Mouse (Mus musculus): ENCODE measurements at regions not wholly inside any gene's neighbourhood (a gene's known extent, or its start where the extent isn't known, plus 50 kb on each side); places are given as distances from the start of the nearest gene placed in this dataset.

DNA sequence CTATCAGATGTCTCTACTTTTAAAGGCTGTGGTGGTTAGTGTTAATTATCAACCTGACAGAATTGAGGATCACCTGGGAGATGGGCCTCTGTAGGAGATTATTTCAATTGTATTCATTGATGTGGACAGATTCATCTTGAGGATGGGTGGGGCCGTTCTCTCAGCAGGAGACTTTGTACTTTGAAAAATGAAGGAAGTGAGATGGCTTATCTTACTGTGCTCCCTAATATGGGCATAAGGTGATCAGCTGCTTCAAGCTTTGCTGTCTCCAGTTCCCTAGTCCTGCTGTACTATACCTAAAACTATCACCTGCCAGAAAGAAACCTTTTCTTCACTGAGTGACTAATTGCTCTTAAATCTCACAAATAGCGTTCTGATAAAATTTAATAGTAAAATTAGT is 159.4 kb downstream of the Rad51ap2 start:
- no peak overlapping the region for H3K9ac ChIP-seq (ENCODE audit: low read depth, low read length)
- WGBS: 72% methylated on average over 2 of the region's 2 CpGs
- no peak overlapping the region for H3K27ac ChIP-seq (replicated peaks; ENCODE audit: insufficient read depth, low read depth, low read length)
- DNase-seq (ENCODE audit: extremely low read depth, low read depth, low spot score): no peak
- TF ChIP-seq POLR2A (IDR thresholded peaks at IDR 0.05; ENCODE audit: extremely low read depth, insufficient read depth, low read length) (no peak), CTCF (IDR thresholded peaks at IDR 0.05; ENCODE audit: low read depth, low read length) (no peak)
- H3K79me2 ChIP-seq (ENCODE audit: control insufficient read depth, insufficient read depth, low read length): no peaks in the 10 kb centered on the region
- H3K4me1 ChIP-seq (ENCODE audit: control insufficient read depth, insufficient read depth, low read length): no peaks in the 10 kb centered on the region
- H3K36me3 ChIP-seq (ENCODE audit: control insufficient read depth, insufficient read depth, low read length): no peaks in the 10 kb centered on the region
- H3K27me3 ChIP-seq (ENCODE audit: control insufficient read depth, insufficient read depth, low read length): no peaks in the 10 kb centered on the region
- H3K4me3 ChIP-seq (ENCODE audit: insufficient read depth, low read depth, low read length): no peak overlapping the region

GRCm38 (mm10) chr12:11623561-11623960 is 167.7 kb downstream of the Rad51ap2 start:
- Histone ChIP-seq H3K79me2 (ENCODE audit: control insufficient read depth, insufficient read depth, low read length) (no peaks in the 10 kb centered on the region), H3K36me3 (ENCODE audit: control insufficient read depth, insufficient read depth, low read length) (no peaks in the 10 kb centered on the region), H3K4me1 (ENCODE audit: control insufficient read depth, insufficient read depth, low read length) (no peaks in the 10 kb centered on the region), H3K27ac (replicated peaks; ENCODE audit: insufficient read depth, low read depth, low read length) (no peak overlapping the region), H3K27me3 (ENCODE audit: control insufficient read depth, insufficient read depth, low read length) (no peaks in the 10 kb centered on the region), H3K4me3 (ENCODE audit: insufficient read depth, low read depth, low read length) (no peak overlapping the region), H3K9ac (ENCODE audit: low read depth, low read length) (no peak overlapping the region)
- no peak for DNase-seq (ENCODE audit: extremely low read depth, low read depth, low spot score)
- TF ChIP-seq POLR2A (IDR thresholded peaks at IDR 0.05; ENCODE audit: extremely low read depth, insufficient read depth, low read length) (no peak), CTCF (IDR thresholded peaks at IDR 0.05; ENCODE audit: low read depth, low read length) (no peak)
- WGBS: 84% methylated on average over 1 of the region's 1 CpGs

- Histone ChIP-seq H3K9ac (ENCODE audit: low read depth, low read length) (no peak overlapping the region), H3K27ac (replicated peaks; ENCODE audit: insufficient read depth, low read depth, low read length) (no peak overlapping the region), H3K27me3 (ENCODE audit: control insufficient read depth, insufficient read depth, low read length) (no peaks in the 10 kb centered on the region), H3K79me2 (ENCODE audit: control insufficient read depth, insufficient read depth, low read length) (no peaks in the 10 kb centered on the region), H3K4me1 (ENCODE audit: control insufficient read depth, insufficient read depth, low read length) (no peaks in the 10 kb centered on the region), H3K4me3 (ENCODE audit: insufficient read depth, low read depth, low read length) (no peak overlapping the region), H3K36me3 (ENCODE audit: control insufficient read depth, insufficient read depth, low read length) (no peaks in the 10 kb centered on the region)
- WGBS: 74% methylated on average over 1 of the region's 1 CpGs
- no peak for DNase-seq (ENCODE audit: extremely low read depth, low read depth, low spot score)
- TF ChIP-seq POLR2A (IDR thresholded peaks at IDR 0.05; ENCODE audit: extremely low read depth, insufficient read depth, low read length): no peak
- no peak for TF ChIP-seq CTCF (IDR thresholded peaks at IDR 0.05; ENCODE audit: low read depth, low read length)
These were observed 174.3 kb downstream of the Rad51ap2 start for GRCm38 (mm10) chr12:11630178-11630577.

DNA sequence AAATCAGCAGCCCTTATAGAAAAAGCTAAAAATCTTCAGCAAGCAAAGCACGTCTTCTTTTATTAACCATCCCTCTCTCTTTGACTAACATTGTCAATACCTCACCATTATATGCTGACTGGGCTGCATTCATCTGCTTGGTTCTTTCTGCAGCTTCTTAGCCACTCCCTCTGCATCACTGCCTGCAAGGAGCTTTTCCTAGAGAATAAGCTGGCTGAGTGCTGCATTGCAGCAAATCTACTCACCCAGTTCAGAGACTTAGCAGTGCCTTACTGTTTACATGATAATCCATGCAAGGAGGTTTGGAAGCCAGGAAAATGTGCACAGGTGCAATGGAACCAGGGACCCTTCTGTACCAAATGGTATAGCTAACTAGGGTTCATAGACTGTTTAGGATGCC is 175.9 kb downstream of the Rad51ap2 start:
- DNase-seq (ENCODE audit: extremely low read depth, low read depth, low spot score): no peak
- Histone ChIP-seq H3K79me2 (ENCODE audit: control insufficient read depth, insufficient read depth, low read length) (no peaks in the 10 kb centered on the region), H3K27ac (replicated peaks; ENCODE audit: insufficient read depth, low read depth, low read length) (no peak overlapping the region), H3K27me3 (ENCODE audit: control insufficient read depth, insufficient read depth, low read length) (no peaks in the 10 kb centered on the region), H3K4me1 (ENCODE audit: control insufficient read depth, insufficient read depth, low read length) (no peaks in the 10 kb centered on the region), H3K36me3 (ENCODE audit: control insufficient read depth, insufficient read depth, low read length) (no peaks in the 10 kb centered on the region), H3K9ac (ENCODE audit: low read depth, low read length) (no peak overlapping the region), H3K4me3 (ENCODE audit: insufficient read depth, low read depth, low read length) (no peak overlapping the region)
- 84% methylated on average over 1 of the region's 1 CpGs for WGBS
- TF ChIP-seq CTCF (IDR thresholded peaks at IDR 0.05; ENCODE audit: low read depth, low read length) (no peak), POLR2A (IDR thresholded peaks at IDR 0.05; ENCODE audit: extremely low read depth, insufficient read depth, low read length) (no peak)

DNA sequence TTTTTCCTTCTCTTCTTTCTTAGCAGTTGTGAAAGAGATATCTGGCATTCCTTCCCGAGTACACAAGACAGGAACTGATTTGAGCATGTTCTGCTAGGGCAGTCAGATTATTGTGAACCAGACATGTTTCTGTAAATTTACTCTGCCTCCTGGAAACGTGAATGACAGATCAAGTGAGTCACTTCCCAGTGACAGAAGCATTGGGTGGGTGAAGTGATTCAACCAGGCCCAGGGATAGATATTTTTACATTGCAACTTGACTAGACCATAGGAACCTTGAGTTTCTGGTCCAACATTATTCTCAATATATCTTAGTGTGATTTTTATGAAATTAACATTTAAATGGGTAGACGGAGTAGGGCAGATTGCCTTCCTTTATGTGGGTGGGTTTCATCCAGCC is 217.4 kb downstream of the Rad51ap2 start:
- WGBS: 62% methylated on average over 3 of the region's 3 CpGs
- no peaks in the 10 kb centered on the region for H3K4me1 ChIP-seq (ENCODE audit: control insufficient read depth, insufficient read depth, low read length)

DNA sequence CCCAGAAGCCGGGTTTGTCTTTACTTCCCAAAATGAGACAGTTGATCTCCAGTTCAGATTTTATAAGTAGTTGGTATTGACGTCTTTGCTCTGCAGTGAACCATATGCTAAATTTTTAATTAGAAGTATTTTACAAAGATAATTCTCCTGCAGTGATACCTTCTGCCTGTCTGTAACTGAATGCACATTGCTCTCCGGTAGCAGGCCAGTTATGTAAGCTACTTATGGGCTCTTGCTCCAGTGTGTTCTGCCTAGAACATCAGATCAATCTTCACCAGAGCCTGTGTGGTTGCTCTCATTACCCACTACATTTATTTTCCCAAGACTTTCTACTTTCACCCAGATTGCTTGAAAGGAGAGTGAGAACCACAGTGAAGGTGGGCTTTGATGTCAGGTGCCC is 238.9 kb downstream of the Rad51ap2 start:
- Histone ChIP-seq H3K4me3 (ENCODE audit: insufficient read depth, low read depth, low read length) (no peak overlapping the region), H3K36me3 (ENCODE audit: control insufficient read depth, insufficient read depth, low read length) (no peaks in the 10 kb centered on the region), H3K9ac (ENCODE audit: low read depth, low read length) (no peak overlapping the region), H3K27ac (replicated peaks; ENCODE audit: insufficient read depth, low read depth, low read length) (no peak overlapping the region), H3K4me1 (ENCODE audit: control insufficient read depth, insufficient read depth, low read length) (no peaks in the 10 kb centered on the region), H3K27me3 (ENCODE audit: control insufficient read depth, insufficient read depth, low read length) (no peaks in the 10 kb centered on the region), H3K79me2 (ENCODE audit: control insufficient read depth, insufficient read depth, low read length) (no peaks in the 10 kb centered on the region)
- WGBS: 82% methylated on average over 3 of the region's 3 CpGs
- no peak for DNase-seq (ENCODE audit: extremely low read depth, low read depth, low spot score)
- no peak for TF ChIP-seq POLR2A (IDR thresholded peaks at IDR 0.05; ENCODE audit: extremely low read depth, insufficient read depth, low read length)
- TF ChIP-seq CTCF (IDR thresholded peaks at IDR 0.05; ENCODE audit: low read depth, low read length): no peak

More for the DNA sequence above, 217.4 kb downstream of the Rad51ap2 start:
- H3K27me3 ChIP-seq (ENCODE audit: control insufficient read depth, insufficient read depth, low read length): no peaks in the 10 kb centered on the region
- DNase-seq (ENCODE audit: extremely low read depth, low read depth, low spot score): no peak
- TF ChIP-seq POLR2A (IDR thresholded peaks at IDR 0.05; ENCODE audit: extremely low read depth, insufficient read depth, low read length): no peak
- no peak for TF ChIP-seq CTCF (IDR thresholded peaks at IDR 0.05; ENCODE audit: low read depth, low read length)
- H3K27ac ChIP-seq (replicated peaks; ENCODE audit: insufficient read depth, low read depth, low read length): no peak overlapping the region
- no peaks in the 10 kb centered on the region for H3K36me3 ChIP-seq (ENCODE audit: control insufficient read depth, insufficient read depth, low read length)
- H3K9ac ChIP-seq (ENCODE audit: low read depth, low read length): no peak overlapping the region
- no peak overlapping the region for H3K4me3 ChIP-seq (ENCODE audit: insufficient read depth, low read depth, low read length)
- H3K79me2 ChIP-seq (ENCODE audit: control insufficient read depth, insufficient read depth, low read length): no peaks in the 10 kb centered on the region

All from liver, adult 2 months (tissue).